Mouse (Mus musculus): ENCODE results near the gene Gm28051.

Gene Gm28051

DNA sequence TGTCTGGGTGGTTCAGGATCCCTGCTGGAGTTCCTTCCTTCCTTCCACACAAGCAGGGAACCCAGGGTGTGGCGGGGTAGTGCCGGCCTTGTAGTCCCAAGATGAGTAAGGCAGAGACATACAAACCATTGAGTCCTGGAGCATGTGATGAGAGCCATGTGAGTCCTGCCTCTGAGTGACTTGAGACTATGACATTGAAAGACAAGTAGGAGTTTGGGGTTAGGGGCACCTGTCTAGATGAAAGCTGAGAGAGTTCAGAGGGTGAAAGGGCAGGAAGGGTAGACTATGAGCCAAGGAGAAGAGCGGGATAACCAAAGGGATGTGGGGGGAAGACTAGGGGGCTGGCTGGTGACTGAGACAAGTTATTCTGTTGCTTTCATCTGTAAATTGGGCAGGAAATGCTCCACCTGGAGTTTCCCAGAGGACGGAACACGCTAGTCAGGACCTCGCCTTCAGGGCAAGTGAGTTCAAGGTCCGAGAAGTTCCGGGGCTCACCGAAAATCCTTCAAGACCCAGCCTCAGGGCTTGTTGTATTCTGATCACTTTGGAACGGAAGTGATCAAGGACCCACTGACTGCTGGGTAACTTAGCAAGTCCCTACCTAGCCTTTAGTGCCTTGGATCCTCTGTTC is 50.6 kb downstream of the Gm28051 start:
- DNase-seq (ENCODE audit: low spot score), result no peak

DNA sequence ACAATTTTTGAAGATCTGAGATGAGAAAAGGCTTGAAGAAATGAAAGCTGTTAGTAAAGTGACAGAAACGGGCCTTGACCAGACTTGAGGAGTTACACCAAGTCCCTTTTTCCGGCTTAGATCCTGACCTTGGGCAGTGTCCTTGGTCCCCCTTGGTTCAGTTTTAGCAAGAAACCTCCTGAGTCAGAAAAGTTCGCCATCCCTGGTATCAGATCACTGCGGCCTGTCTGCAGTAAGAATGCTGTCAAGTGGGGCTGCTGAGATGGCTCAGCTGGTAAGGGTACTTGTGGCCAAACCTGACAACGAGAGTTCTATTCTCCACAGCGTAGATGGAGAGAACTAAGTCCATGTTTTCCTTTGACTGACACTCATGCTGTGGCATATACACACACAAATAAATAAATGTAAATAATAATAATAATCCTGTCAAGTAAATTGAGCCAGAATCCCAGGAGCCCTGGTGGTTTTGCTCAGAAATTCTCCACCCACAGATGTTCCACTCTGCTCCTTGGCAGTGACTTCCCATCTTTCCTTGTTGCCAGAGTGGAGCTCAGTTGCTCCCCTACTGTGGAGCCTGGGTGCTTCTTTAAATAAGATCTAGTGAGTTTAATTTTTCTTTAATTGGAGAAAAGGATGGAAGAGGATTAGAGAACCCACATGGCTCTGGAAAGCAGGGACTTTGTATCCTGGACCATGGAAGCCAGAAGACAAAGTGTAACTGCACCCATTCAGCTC is 51.5 kb downstream of the Gm28051 start:
- DNase-seq (ENCODE audit: low spot score), result peak; percentile 35

DNA sequence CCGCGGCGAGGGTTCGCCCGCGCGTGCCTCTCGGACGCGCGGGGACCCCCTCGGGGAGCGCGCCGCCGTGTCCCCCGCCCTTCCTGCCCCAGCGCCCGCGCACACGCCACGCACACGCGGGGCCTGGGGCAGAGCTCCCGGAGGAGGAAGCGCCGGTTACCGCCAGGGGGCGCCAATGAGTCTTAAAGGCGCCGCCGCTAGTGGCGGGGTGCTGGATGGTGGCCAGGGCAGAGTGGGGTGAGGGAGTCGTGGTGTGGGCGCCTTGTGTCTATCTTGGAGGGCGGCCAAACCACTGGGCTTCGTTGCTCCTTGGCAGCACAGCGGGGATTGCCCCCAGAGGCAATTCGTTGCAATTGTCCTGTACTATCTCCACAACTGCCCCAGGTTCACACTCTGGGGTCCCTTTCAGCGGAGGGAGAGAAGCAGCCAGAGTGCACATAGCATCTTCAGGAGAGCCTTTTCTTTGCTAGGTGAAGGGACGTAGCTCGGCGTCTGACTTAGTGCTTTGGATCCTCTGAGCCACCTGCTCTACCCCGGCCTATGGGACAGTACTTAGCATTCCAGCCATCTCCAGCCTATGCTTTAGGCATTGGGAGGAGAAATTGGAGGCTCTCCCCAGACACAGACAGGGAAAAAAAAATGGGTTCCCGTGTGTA is 52.2 kb downstream of the Gm28051 start:
- peak; percentile 84 for DNase-seq (ENCODE audit: low spot score)

DNA sequence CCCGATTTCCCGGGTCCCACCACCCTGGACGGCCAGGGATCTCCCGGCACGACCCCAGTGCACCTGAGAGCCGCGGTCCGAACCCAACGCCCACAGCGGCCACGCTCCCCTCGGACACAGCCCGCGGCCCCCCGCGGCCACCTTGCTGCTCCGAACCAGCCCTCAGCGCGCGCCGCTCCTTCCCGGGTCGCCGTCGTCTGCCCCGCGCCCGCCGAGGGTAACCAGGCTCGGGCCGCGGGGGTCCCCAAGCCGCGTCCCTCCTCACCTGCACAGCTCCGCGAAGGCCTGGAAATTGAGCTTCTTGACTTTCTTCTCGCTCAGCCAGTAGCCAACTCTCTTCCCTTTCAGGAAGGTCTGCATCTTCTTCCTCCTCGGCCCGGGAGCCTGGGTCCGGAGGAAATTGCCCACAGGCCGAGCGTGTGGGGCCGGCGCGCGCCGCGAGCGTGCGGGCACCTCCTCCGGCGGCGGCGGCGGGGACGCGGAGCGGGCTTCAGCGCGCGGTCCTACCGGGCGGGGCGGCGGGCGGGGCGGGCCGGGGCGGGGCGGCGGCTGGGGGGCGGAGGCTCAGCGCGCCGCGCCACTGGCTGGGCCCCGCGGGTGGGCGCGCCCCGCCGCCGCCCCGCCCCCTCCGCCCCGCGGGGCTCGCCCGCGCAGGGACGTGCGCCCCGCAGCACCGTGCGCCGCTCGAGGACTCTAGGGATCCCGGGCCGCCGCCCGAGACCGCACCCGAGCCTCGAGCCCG is 52.9 kb downstream of the Gm28051 start, which contains the start of gene Itpk1:
Gene Itpk1 (minus strand): TSS at position 474 of the 742 bp plus-strand sequence.
- DNase-seq (ENCODE audit: low spot score), result peak; percentile 43

DNA sequence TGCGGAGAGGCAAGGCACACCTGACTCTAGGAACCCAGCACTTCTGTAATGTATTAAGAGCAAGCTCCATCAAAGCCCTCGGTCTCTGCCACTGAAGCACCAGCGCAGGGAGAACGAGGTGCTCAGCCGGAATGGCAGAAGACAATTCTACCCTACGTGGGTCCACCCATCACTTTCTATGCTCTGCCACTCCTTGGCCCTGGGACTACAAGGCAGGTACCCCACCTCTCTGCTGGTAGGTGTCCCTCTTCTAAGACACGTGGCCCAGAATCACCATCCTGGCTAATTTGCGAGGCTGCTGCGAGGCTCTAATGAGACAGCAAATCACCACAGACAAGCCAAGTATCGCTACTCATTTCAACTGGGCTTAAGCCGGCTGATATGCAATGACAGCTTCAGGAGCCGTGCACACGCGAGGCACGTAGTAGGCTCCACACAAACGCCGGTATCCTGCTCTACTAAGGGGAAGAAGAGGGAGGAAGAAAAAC is 53.6 kb downstream of the Gm28051 start:
- no peak for DNase-seq (ENCODE audit: low spot score)

DNA sequence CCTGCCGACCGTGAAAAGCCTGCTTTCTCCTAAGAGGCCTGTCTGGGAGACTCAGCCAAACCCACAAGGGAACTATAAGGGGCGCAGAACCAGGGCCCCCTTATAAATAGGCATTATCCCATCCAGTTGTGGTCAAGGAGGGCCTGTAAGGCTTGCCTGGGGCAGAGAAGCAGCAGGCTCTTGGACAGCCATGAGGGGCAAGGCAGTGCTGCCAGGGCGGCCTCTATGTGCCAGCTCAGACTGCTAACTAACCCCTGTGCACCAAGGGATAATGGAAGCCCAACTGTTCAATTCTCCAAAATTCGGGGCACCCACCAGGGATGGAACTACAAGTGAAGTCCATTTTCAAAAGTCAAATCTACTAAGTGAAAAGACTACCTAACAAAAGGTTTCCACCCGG is 54.1 kb downstream of the Gm28051 start:
- DNase-seq (ENCODE audit: low spot score), result no peak

DNA sequence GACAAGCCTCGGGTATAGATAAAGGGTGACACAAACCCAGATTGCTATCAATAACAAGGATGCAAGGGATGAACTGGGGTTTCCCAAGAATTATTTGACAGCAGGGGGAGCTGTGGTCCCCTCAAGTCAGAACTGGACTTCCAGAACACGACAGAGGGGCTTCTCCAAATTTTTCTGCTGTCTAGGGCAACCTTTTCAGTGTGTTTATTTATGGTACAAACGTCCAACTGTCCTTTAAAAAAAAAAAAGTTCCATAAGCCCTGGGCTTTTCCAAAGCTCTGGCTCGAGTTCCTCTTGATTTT is 54.5 kb downstream of the Gm28051 start:
- DNase-seq (ENCODE audit: low spot score), result peak; percentile 46

DNA sequence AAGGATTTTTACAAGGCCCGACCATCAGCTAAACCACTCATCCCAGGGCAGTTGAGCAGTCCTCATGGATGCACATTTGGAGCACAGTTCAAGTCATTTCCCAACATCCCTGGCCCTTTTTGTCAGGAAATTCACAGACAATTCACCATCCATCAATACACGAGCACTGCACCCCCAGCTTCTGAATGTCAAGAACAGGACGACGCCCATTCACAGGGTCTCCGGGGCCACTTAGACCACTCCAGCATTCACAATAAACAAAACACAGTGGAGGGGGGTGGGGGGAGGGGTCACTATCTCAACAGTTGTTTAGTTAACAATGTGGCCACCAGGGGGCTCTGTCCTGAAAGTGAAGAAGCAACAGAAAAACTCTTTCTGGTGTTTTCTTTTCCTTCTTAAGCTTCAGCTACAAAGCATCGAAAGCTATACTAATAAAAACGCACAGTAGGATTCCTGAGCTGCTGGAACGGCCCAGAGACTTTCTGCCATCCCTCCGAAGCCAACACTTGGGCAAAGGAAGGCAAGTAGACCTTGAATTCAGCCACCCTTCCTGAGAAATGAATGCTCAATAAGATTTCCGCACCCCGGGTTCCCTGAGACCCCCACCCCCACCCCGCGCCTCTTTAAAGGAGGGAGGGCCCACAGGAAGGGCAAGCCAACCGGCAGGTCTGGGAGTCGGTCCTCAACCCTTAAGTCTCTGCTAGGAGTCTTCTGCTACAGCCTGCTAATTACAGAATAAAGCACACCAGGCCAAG is 55.0 kb downstream of the Gm28051 start:
- DNase-seq (ENCODE audit: low spot score), result peak; percentile 91

DNA sequence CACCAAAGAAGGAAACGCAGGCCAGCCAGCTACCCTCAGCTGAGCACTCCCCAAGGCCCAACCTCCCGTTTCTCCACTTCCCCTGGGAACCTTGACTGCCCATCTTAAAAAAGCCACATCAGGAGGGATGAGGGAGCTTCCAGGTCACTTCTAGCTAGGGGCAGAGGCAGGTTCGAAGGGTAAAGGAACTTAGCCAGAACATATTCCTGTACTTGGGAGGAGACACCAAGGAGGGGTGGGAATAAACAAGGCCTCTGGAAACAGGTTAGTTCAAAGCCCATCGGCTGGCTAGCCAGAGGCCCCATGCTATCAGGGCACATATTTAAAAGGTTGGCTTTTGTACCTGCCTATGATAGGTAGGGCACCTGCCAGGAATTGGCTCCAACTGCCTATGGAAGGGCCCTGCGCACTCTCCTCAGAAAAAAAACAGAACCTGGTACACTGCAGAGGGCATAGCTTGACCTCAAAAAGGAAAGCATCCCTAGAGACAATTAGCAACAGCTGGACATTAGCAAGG is 55.8 kb downstream of the Gm28051 start:
- DNase-seq (ENCODE audit: low spot score), result no peak

DNA sequence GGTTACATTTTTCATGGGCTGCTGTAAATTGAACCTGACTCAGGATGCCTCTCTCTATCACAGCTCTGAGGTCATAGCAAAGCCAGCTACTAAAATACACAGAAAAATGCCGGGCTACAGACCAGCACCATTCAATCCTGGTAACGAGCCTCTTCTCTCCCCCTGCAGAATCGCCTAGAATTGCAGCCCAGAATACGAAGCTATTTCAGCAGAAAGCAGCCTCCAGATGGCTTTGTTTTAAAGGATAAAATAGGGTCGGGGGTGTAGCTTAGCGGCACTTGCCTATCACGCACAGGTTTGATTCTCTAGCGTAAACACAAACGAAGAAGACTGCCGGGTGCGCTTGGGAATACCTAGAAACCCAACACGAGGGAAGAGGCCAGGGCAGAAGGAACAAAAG is 57.1 kb downstream of the Gm28051 start:
- no peak for DNase-seq (ENCODE audit: low spot score)

DNA sequence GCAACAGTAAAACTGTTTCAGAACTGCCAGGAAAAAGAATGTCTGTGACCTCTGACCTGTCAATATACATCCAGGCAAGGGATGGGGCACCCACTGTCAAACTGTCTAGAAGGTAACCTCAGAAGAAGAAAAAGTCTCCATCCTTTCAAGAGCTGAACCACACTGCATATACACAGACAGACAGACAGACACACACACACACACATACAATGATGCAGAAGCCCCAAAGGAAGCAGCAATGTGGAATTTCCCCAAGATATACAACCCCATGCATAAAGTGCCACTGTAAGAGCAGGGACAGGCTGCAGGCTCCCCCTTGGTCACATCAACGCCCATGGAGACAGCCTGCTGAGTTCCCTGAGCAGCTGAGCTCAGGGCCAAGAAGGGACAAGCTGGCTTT is 58.4 kb downstream of the Gm28051 start:
- DNase-seq (ENCODE audit: low spot score), result no peak

DNA sequence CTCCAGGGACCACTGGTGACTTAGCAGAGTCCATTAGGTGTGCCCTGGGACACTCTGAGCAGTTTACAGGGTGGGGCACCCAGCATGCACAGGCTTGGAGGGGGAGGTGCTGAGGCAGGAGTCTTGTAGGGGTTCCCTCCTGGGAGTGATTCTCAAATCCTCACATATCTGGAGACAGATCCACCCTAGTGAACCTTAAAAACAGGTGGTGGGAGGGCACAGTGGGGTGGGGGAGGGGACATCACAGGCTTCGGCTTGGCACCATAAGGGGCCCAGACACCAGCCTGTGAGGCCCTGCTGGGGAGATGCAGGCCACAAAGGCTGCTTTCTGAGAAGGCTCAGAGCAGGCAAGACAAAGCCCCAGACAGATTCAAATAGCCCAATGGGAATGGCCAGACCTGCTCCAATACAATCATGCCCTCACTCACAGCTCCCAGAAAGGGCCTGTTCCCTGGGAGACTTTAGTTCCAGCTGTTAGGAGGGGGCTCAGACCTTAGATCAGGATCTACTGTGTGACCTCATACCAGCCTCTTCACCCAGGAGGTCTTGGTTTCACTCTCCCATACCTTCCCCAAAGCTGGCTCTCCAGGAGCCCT is 59.4 kb downstream of the Gm28051 start:
- DNase-seq (ENCODE audit: low spot score), result no peak

DNA sequence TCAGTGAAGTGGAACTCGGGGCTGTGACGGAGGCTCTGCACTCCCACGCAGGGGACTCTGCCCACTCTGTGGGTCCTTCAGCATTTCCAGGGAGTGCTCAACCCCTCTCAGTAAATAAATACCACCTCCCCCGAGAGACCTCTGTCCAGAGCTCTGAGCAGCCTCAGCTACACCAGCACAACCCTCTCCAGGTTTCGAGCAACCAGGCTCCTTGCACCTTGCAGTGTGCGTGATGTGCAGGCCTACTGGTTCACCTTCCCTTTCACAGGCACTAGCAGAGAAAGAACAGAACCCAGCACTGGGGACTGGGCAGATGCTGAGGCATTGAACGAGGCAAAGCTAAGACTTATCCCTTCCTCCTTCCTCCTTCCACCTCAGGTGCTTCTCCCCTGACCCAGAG is 60.2 kb downstream of the Gm28051 start:
- no peak for DNase-seq (ENCODE audit: low spot score)

DNA sequence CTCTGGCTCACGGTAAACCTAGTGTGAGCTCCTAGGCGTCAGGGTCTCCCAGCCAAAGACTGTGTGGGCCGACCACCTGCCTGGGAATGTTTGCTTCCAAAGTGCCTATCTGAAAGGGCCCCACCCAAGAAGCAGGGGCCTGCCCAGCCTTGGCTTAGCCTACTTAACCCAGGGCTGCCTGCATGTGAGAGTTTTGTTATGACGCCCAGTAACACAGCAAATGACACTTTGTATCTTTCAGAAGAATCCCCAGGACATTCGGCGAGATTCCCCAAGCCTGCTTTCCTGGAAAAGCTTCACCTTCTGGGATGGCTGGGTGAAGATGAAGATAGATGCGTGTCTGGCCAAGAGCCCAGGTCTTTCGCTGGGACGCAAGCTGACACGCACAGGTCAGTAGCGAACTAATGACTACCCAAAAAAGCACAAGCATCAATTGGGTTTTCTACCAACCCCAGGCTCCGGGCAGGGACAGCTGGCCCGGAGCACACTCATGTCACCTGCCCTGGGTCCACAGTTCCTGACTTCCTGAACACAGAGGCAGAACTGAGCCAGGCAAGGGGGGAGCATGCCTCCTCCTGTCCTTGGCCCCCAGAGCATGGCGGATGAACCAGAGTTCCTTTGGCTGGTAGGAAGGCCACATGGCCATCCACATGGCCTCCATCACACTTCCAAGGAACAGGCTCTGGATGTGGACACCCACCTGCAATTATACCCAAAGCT is 60.8 kb downstream of the Gm28051 start:
- DNase-seq (ENCODE audit: low spot score), result no peak

DNA sequence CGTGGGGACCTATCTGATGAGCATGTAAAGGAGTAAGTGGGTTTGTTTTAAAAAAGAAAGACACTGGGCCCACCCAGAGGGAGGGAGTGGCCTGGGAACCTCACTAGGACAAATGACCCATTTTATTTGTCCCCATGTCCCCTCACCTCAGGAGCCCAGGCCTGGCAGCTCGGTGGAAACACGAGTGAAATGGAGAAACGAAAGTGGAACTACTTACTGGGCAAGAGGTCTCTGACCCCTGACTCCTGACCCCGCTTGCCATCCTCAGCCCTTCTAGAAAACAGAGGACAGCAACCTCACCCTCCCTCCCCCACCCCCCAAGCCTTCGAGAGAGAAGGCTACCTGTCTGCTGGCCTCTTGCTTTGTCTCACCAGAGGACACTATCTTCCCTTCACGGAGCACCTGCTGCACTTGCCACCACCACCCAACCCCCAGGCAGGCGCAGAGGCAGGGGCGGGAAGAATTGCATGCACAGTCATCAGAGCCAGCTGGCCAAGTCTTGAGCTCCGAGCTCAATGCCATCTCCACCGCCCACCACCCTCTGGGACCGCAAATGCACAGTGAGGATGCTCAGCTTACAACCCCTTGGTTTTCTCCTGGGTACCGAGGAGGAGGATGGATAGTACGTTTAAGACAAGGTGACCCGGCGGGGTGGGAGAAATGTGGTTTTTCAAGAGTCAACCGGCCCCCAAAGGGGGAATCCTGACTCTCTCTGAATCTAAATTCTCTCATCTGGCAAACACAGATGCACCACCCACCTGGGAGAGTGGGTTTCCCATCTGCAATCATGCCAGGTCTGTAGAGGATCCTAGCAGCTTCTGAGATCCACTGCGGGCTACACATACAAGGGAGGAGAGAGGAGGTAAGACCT is 62.0 kb downstream of the Gm28051 start:
- DNase-seq (ENCODE audit: low spot score), result no peak

DNA sequence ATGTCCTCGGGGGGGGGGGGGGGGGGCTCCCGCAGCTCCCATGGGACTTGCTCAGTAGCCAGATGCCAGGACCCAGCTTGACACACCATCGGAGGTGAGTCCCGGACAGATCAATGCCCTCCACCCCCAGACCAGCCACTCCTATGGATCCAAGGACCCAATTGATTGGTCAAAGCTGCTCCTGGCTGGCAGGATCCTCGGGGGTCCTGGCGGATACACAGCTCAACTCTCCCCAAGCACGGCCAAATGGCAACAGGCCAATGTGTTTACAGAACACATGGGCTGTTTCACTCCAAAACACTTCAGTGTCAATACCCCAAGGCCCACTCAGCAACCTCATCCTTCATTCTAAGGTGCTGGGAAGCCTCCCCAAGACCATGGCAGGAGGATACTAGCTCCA is 65.8 kb downstream of the Gm28051 start:
- DNase-seq (ENCODE audit: low spot score), result no peak

DNA sequence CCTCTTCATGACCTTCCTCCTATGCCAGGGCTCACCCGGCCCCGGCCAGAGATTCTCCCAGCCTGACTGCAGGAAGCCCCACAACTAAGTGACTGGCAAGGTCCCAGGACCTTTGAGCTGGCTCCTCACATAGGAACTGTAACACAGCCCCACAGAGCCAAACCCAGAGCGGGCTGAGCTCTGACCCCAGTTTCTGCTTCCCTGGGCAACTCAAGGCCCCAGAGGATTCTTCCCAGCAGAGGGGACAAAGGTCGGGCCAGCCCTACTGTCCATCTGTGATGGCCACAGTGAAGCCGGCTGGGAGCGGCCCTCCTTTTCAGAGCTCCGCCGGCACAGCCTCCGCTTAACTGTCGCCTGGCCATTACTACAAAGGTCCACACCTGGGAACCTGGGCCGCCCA is 66.4 kb downstream of the Gm28051 start:
- DNase-seq (ENCODE audit: low spot score), result peak; percentile 96

DNA sequence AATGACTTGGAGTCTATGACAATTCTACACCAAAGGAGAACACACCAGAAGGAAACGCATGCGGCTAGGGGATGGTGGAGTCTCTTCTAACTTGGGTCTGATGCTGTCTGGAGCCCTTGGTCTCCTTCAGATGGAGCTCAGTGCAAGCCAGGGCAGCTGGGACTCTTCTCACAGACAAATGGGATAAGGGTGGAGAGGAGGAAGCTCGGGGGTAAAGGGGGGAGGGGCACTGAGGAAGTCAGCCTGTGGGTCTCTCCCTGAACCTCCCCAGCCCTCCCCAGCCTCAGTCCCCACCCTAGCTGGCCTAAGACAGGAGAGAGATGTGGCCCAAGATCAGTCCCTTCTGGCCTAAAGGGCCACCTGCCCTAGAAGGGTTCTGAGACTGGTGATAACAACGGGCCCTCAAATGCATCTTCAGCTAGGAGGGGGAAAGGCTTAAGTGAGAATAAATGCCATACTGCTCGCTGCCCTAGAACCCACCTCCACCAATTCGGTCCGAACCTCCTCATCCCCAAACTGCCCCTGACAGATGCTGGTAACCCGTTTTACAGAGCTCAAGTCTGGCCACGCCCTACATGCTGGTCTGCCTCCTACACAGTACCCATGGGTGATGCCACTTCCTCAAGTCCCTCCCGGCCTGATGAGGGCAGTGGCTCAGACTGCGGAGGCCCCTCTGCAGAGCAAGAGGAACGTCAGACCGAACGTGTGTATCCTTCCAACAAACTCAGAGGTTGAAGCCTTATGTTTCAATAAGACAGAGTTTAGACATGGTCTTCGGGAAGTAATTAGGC is 67.6 kb downstream of the Gm28051 start:
- DNase-seq (ENCODE audit: low spot score), result no peak

DNA sequence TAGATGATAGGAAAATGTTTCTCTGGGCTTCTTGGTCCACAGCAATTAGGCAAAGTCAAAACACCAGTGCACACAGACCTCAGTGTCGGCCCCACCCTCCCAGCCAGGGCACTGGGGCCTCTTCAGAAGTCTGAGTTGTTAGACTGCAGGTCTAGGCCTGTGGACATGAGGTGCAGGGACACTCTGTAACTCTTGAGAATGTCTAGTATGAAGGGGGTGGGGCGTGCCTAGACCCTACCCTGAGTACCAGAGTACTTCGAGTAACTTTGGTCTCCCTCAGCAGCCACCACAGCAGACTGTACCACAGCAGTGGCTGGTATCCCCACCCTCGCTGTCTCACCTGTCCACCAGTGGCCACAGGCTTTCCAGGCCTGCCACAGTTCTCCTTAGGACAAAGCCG is 71.2 kb downstream of the Gm28051 start:
- no peak for DNase-seq (ENCODE audit: low spot score)

Measured in adipocyte (in vitro differentiated cells).